Comparison of ENCODE assay signal across 11 mouse cellular contexts in genomic region chr2:180482274-180482673, GRCm38 (mm10). TPM values are rescaled to one million over a fixed set of nuclear protein-coding genes. Genes with fewer than 3 reads are reported as not detected.
A peak's percentile ranks its signal among the peaks of the same experiment; 100 is the strongest.
DNase-seq lines count a peak whose midpoint lies in the region; ATAC-seq and TF ChIP-seq lines count a peak whose summit lies in the region.
"Had no signal": no experiment of that assay in that cellular context is flagged by ENCODE, and none has a peak within 500 bp of the region (broad histone marks: within the 10 kb centered on the region; RNA-seq: fewer than 3 reads in every experiment).

No protein-coding gene starts in this region.

- peaks cover 39% of the 10 kb centered on the region for H3K4me1 ChIP-seq in midbrain, embryonic 13.5 days (replicated peaks)
- H3K4me1 ChIP-seq in liver, embryonic 11.5 days (replicated peaks; ENCODE audit: control insufficient read depth, insufficient read depth, low read length), result no peaks in the 10 kb centered on the region

- H3K4me3 ChIP-seq in midbrain, embryonic 13.5 days (replicated peaks), result 0 out of 2 replicates have a peak overlapping the region, but pooled peaks have one; percentile 0
- no peak overlapping the region for H3K4me3 ChIP-seq in gastrocnemius, adult 2 months
- no peak overlapping the region for H3K4me3 ChIP-seq in liver, embryonic 11.5 days (ENCODE audit: low read depth, low read length)
- H3K4me3 ChIP-seq: liver, embryonic 12.5 days had no signal

- peak; percentile 28; the same call in 1 of the 2 replicates for ATAC-seq in granulocyte monocyte progenitor cell, adult 5-6 weeks (replicated peaks; ENCODE audit: poor library complexity, severe bottlenecking)
- ATAC-seq in midbrain, embryonic 13.5 days, result peak; percentile 80
- ATAC-seq in liver, embryonic 11.5 days (replicated peaks; ENCODE audit: low FRiP score), result no peak
- ATAC-seq: liver, embryonic 12.5 days had no signal

- 4% methylated on average over 16 of the region's 16 CpGs for WGBS in midbrain, embryonic 13.5 days
- 42% methylated on average over 16 of the region's 16 CpGs for WGBS in liver, embryonic 11.5 days

- H3K9ac ChIP-seq in midbrain, embryonic 13.5 days (replicated peaks), result 0 out of 2 replicates have a peak overlapping the region, but pooled peaks have one; percentile 20
- no peak overlapping the region for H3K9ac ChIP-seq in liver, embryonic 11.5 days (ENCODE audit: low read depth, low read length)
- H3K9ac ChIP-seq: liver, embryonic 12.5 days had no signal

- H3K9me3 ChIP-seq in midbrain, embryonic 13.5 days, result no peaks in the 10 kb centered on the region
- H3K9me3 ChIP-seq in liver, embryonic 11.5 days (ENCODE audit: control insufficient read depth, low read length), result no peaks in the 10 kb centered on the region
- H3K9me3 ChIP-seq: liver, embryonic 12.5 days had no signal

- TF ChIP-seq CTCF in gastrocnemius, adult 2 months (IDR thresholded peaks at IDR 0.05), result no peak

- DNase-seq in A20 (ENCODE audit: low read depth, low spot score), result peak; percentile 19
- peak; percentile 51 for DNase-seq in brain, adult 2 months (ENCODE audit: low read depth, low spot score)
- DNase-seq in gastrocnemius, adult 2 months, result no peak
- no peak for DNase-seq in urinary bladder, adult 18-20 months (ENCODE audit: low spot score in 2 of 2)
- no peak for DNase-seq in liver, embryonic 11.5 days (ENCODE audit: low spot score)
- DNase-seq: cerebellum, adult 9-10 months; kidney, adult 8-10 months; thymus, adult 18-20 months had no signal

- intact Hi-C loops in gastrocnemius, adult 2 months (cut with DNase I), result no loop called here

- H3K27me3 ChIP-seq in midbrain, embryonic 13.5 days, result peaks cover 55% of the 10 kb centered on the region
- no peaks in the 10 kb centered on the region; the same call in 1 of the 2 replicates for H3K27me3 ChIP-seq in liver, embryonic 11.5 days (replicated peaks; ENCODE audit: control insufficient read depth, insufficient read depth, low read length)

- H3K36me3 ChIP-seq in midbrain, embryonic 13.5 days, result no peaks in the 10 kb centered on the region
- H3K36me3 ChIP-seq in liver, embryonic 11.5 days (ENCODE audit: control insufficient read depth, insufficient read depth, low read length), result no peaks in the 10 kb centered on the region
- H3K36me3 ChIP-seq: liver, embryonic 12.5 days had no signal

- H3K4me2 ChIP-seq in midbrain, embryonic 13.5 days (replicated peaks), result peak overlapping the region; percentile 38
- no peak overlapping the region for H3K4me2 ChIP-seq in liver, embryonic 11.5 days
- H3K4me2 ChIP-seq: liver, embryonic 12.5 days had no signal

- H3K27ac ChIP-seq in midbrain, embryonic 13.5 days, result peak overlapping the region; percentile 69
- no peak overlapping the region for H3K27ac ChIP-seq in gastrocnemius, adult 2 months
- no peak overlapping the region for H3K27ac ChIP-seq in liver, embryonic 11.5 days (ENCODE audit: low read depth, low read length)
- H3K27ac ChIP-seq: liver, embryonic 12.5 days had no signal

RNA-seq across cellular contexts. Expression of gene Ntsr1, which starts 17.5 kb away (rescaled TPM):
- total RNA-seq in granulocyte monocyte progenitor cell, adult 5-6 weeks (2014; fragmentation: Nextera tagmentation), result not detected in 2 replicates
- not detected in 2 replicates for total RNA-seq in granulocyte monocyte progenitor cell, adult 5-6 weeks (2017)
- polyA plus RNA-seq in midbrain, embryonic 13.5 days (2015; fragmentation: Nextera tagmentation; extraction: Ambion mirVana), result 1.2 and 1.3 TPM in 2 replicates
- total RNA-seq in gastrocnemius, adult 2 months (2021), result not detected
- polyA plus RNA-seq in liver, embryonic 11.5 days (2014; fragmentation: Nextera tagmentation; extraction: Ambion mirVana), result 0.49 and 0.75 TPM in 2 replicates

RNA-seq across cellular contexts. Expression of gene Slco4a1, which starts 26.2 kb away (rescaled TPM):
- total RNA-seq in granulocyte monocyte progenitor cell, adult 5-6 weeks (2014; fragmentation: Nextera tagmentation), result 31.8 and 41.5 TPM in 2 replicates
- total RNA-seq in granulocyte monocyte progenitor cell, adult 5-6 weeks (2017), result 9.2 and 10.8 TPM in 2 replicates
- 1.6 and 1.9 TPM in 2 replicates for polyA plus RNA-seq in midbrain, embryonic 13.5 days (2015; fragmentation: Nextera tagmentation; extraction: Ambion mirVana)
- under 1 TPM in 1 of 2 experiments, not detected in 1; 0.15 TPM for total RNA-seq in gastrocnemius, adult 2 months (2021)
- polyA plus RNA-seq in liver, embryonic 11.5 days (2014; fragmentation: Nextera tagmentation; extraction: Ambion mirVana), result 1.5 and 2.0 TPM in 2 replicates

Comparison
In these comparisons a context has a peak if more than half of its experiments do, and no peak if none do; other contexts are left out.
1. DNase-seq: peak in A20 (single experiment) and brain, adult 2 months (single experiment); none in gastrocnemius, adult 2 months (single experiment), urinary bladder, adult 18-20 months (0 of 2) and liver, embryonic 11.5 days (single experiment).
2. RNA of gene Slco4a1, which starts 26.2 kb away (total RNA-seq): 9.2 to 41.5 TPM in granulocyte monocyte progenitor cell, adult 5-6 weeks; 0.15 TPM in gastrocnemius, adult 2 months; every median in the first group is over 4 times any median in the second.